Mouse (Mus musculus) B cell, adult 67 days (primary cell): ENCODE results near the gene Tmem200c. TPM values are rescaled to one million over a fixed set of nuclear protein-coding genes. Genes with fewer than 3 reads are reported as not detected.

Experiments used
- total RNA-seq, 2 experiments: library from RNA; stranded (reverse); gene quantifications; 4 replicates each; pipeline ENCODE4 v1.2.4; 2023

Tmem200c gene
- total RNA-seq = not detected

GRCm38 (mm10) chr17:68826323-68826722, at the start of gene Tmem200c:
Gene Tmem200c, plus strand, starts transcription at chr17:68826623.

Other genes starting within 250 kb of the Tmem200c start
- 1 to 10 TPM; 1.2 to 1.3 TPM for gene Epb41l3, start 249.1 kb downstream of the Tmem200c start, total RNA-seq